Mouse (Mus musculus): ENCODE data around the gene Srek1.

The Srek1 gene

GRCm38 (mm10) chr13:103774119-103774757 is at the start of gene Srek1:
TSS of gene Srek1 (minus strand) at chr13:103774608.
- peak; percentile 93 to 96 for DNase-seq

GRCm38 (mm10) chr13:103822270-103822669 is 47.9 kb upstream of the Srek1 start:
- no peak for DNase-seq

DNA sequence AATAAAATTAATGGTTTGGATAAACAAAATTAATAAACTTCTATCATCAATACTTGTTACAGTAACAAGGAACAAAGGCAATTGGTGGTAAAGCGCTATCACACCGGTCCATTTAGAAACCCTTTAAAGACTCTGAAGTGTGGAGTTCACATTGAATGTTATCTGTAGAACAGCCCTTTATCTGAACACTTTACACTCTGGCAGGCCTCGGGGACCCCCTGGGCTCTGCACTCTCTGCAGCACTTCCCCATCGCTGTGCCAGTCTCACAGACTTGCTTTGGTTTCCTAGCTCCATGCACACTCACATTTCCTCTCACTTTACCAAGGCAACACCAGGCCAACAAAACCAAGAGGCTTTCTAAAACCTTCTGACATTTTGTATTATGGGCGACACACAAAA is 45.0 kb upstream of the Srek1 start:
- no peak for DNase-seq

DNA sequence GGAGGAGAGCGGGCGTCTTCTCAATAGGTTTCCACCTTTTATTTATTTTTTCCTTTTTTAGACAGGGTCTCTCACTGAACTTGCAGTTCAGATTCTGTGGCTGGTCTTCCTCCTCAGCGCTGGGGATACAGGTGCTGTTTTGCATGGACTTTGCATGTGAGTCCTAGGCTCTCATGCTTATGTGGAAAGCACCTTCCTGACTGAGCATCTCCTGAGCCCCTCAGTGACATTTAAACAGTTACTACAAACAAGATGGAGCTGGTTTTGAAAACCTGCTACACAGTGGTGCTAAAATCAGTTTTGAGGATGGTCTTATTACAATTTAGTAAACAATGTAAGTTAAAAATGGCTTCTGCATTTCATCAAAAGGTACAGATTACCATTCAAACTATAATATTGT is 43.5 kb upstream of the Srek1 start:
- DNase-seq, result no peak

DNA sequence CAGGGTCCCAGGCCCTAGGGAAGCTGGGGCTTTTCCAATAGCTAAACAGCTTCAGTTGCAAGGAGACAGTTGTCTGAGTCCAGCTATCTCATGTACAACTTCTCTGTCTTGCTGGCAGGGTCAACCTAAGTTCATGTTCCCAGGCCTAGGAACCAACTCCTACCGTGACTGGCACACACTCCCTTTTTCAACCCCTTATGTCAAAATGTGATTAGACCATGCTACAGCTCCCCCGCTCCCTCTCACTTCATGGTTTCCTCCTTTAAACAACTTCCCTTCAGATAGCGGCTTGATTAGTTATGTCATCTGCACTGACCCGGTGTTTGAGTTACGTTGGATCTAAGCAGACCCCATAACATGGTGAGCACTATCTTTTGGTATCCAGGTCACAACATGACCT is 33.1 kb upstream of the Srek1 start:
- no peak for DNase-seq

DNA sequence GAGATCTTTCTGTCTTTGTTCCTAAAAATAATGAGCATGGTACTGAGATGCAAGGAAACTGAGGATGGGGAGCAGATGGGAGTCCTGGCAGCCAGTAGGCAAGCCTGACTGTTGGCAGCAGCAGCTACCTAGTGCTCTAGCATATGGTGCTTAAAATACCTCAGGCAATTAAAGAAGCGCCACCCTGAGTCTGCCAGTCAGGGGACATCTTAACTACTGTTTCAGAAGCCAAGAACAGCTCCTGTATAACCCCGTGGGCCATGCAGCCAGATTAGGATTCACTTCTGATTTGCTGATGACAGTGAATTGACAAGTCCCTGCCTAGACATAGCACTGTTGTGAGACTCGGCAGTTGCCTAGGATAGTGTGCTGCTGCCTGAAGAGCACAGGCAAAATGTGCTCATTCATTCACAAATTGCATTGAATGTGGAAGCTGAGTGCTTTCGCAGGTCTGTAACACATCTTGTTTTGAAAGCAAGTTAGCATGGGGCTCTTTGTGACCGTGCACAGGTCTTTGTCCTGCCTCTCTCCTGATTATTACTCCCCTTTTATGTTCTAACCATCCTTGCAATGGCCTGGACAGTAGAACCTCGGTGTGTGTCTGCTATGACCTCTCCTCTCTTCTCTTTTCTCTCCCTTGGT is 31.9 kb upstream of the Srek1 start:
- no peak for DNase-seq

DNA sequence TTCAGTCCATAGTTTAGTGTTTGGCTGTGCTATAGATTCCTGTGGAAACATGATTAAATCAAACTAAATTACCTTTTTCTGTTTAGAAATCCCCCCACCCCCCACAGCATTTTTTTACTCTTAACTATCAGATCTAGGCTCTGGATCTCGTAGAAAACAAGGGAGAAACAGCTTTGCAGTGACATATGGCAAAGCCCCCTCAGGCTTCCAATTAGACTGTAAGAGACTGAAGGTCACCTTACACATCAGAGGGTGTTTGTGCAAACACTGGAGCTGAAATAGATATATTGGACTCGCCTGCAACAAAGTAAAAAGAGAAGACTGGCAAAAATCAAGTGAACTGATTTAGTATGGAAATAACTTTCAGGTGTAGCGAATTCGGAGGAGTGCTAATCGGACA is 29.3 kb upstream of the Srek1 start:
- no peak for DNase-seq

DNA sequence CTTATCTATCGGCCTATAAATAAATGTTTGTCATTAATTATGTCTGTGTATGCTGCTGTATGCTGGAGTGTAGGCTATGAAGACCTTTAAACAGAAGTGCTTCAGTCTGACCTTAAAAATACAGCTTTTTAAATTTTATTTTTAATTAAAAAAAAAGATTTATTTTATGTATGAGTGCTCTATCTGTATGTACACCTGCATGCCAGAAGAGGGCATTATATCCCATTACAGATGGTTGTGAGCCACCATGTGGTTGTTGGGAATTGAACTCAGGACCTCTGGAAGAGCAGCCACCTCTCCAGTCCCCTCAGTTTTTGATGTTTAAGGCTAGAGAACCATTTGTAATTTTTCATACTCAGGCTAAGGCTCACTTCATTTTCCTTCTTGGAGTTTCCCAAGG is 26.6 kb upstream of the Srek1 start:
- DNase-seq, result no peak

GRCm38 (mm10) chr13:103794688-103795543 is 20.5 kb upstream of the Srek1 start:
- DNase-seq, result no peak

DNA sequence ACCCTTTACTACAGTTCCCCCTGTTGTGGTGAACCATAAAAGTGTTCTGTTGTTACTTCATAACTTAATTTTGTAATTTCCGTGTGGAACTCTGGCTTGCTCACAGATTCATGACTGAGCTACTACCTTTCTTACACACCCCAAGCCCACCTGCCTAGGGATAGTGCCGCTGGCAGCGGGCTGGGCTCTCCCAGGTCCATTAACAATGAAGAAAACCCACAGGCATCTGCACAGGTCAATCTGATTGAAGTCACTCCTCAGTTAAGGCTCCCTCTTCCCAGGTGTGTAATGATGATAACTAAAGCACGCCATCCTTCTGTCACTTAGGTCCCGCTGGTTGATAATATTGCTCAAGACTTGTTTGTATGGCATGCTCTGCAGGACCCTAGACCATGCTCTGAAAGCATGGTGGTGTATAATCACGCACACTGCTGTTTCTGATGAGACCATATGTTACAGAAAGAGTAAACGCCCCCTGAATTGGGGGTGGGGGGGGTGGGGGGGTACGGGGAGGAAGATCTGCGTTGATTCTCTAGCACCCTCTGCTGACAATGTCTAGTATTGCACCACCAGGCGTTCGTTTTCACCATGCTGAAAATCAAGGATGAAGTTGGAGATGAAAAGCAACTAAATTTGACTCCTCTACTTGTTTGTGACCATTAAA is 5.6 kb upstream of the Srek1 start:
- DNase-seq, result peak in 1 of 2 experiments; percentile 59

GRCm38 (mm10) chr13:103777126-103777525 is 2.7 kb upstream of the Srek1 start:
- DNase-seq, result no peak

- no peak for DNase-seq
These were observed 845 bp downstream of the Srek1 start for GRCm38 (mm10) chr13:103773407-103774118.

DNA sequence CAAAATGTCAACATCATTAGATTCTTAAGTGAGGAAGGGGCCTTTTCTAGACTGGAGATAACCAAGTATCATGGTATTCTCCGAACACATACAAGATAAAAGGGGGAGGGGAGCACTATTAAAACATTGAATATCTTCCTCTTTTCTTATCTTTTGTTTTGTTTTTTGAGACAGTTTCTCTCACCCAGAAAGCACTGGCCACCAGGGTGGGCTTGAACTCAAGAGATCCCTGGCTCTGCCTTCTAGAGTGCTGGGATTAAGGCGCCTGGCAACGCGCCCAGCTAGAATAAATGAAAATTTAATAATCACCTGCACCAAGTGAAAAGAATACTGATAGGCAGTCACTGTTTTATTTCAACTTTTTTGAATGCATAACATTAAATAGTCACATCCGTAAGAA is 1.5 kb downstream of the Srek1 start:
- DNase-seq, result peak in 1 of 2 experiments; percentile 25

DNA sequence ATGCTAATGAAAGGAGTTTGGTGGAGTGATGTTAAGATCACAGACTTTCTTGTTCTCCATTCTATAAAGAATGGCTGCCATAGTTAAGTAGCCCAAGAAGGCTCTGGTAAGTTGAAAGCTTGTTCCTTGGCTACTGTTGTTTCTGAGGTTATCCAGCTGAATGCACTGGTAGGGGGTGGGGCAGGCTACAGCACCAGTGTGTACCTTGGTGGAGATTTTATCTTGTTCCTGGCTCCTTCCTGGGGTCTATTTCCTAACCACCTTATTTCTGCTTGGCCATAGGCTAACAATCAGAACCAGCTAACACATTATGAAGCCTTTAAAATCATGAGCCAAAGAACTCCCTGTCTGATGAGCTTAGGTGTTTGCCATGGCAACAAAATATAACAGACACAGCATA is 3.6 kb downstream of the Srek1 start:
- DNase-seq, result no peak

- DNase-seq, result no peak
These were observed 6.5 kb downstream of the Srek1 start for GRCm38 (mm10) chr13:103767935-103768334.

DNA sequence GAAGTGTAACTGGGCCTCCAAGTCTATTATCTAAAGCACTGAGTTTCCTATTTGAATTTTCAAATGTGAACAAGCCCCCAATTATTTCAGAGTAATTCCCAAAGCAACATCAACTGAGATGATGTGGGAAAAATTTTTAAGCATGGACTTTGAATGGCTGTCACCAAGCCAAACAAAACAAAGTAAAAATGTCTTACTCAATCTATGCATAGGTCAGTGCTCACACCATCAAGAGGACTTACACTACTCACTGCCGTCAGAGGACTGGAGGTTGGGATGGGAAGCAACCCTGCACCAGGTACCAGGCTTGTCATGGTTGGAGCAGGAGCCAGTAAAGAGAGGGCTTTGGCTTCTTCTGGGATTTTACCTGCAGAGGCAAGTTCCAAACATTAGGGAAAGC is 10.8 kb downstream of the Srek1 start:
- DNase-seq, result no peak

GRCm38 (mm10) chr13:103761971-103762370 is 12.4 kb downstream of the Srek1 start:
- DNase-seq, result no peak

- DNase-seq, result peak in 1 of 2 experiments; percentile 70
These were observed 23.0 kb downstream of the Srek1 start for GRCm38 (mm10) chr13:103751421-103751820.

DNA sequence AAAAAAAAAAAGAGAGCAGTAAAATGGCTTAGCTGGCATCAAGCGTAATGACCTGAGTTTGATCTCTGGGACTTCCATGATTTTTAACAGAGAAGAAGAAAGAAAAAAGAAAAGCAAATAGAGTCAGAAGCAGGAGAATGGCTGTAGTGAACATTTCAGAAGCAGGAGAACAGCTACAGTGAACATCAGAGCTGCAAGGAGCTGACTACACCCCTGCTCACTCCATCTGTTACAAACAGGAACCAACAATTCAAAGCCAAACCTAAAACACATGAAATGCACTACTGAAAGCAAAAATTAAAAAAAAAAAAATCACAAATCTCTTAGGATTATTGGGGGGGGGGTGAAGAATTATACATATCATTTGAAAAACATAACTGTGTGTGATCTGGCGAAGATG is 28.7 kb downstream of the Srek1 start:
- DNase-seq, result no peak

DNA sequence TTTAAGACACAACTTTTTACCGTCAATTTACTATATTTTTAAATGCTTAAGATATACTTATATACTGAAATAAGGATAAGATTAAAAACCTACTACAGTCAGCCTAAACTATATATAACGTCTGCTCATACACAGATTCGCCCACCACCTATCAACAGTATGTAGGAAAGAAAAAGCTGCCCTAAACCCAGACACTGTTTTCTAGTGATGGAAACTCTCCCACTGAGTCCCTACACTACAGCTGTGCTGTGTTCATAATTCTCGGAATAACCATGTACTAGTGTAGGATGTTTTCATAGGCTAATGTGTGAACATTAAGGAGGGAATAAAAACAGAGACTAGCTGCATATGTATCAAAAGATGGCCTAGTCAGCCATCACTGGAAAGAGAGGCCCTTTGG is 29.2 kb downstream of the Srek1 start:
- DNase-seq, result no peak

GRCm38 (mm10) chr13:103735330-103736007 is 38.9 kb downstream of the Srek1 start:
- peak in 1 of 2 experiments; percentile 15 for DNase-seq

DNA sequence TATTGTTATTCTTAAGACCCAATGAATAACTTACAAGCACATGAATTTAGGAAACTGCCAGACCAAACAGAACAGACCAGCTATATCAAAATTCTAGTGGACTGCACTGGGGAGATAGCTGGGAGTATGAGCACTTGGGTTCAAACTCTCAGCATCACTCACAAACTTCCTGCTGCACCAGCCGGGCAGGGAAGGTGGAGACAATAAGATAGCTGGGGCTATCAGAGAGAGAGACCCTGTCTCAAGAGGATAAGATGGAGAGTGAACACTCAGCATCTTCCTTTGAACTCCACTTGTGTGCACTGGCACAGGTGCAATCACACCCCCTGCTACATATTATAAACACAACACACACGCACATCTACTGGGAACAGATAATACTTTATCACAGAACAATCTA is 47.5 kb downstream of the Srek1 start:
- DNase-seq, result no peak

Measured in kidney, postnatal 25 days (tissue).